Mouse (Mus musculus) erythroid progenitor cell, adult 5-6 weeks (primary cell): ENCODE results near the gene Rere. TPM values are rescaled to one million over a fixed set of nuclear protein-coding genes. Genes with fewer than 3 reads are reported as not detected.

Experiments used
- ATAC-seq: replicated peaks from 2 replicates; pipeline ENCODE4 v1.8.0; 2016; ENCODE audit warnings: moderate number of reproducible peaks, mild to moderate bottlenecking, moderate TSS enrichment, inconsistent platforms; ENCODE audit not compliant: poor library complexity, low FRiP score, severe bottlenecking
- total RNA-seq, 2 experiments: library from RNA; stranded (forward) in 1 of 2; stranded (reverse) in 1 of 2; fragments of 150-400 nt in 1 of 2; fragments of 186-747, 209-891 nt in 1 of 2; gene quantifications; 2 replicates each; pipeline versions ENCODE4 v1.2.3 to v1.2.4; 2015 to 2017; ENCODE audit warnings: low replicate concordance in 2 of 2

The Rere gene
- total RNA-seq, 2 experiments from 2014 or later: 5.5 to 31.0 TPM

GRCm38 (mm10) chr4:150659926-150660610, 378.6 kb downstream of the Rere start:
- no peak for ATAC-seq

DNA sequence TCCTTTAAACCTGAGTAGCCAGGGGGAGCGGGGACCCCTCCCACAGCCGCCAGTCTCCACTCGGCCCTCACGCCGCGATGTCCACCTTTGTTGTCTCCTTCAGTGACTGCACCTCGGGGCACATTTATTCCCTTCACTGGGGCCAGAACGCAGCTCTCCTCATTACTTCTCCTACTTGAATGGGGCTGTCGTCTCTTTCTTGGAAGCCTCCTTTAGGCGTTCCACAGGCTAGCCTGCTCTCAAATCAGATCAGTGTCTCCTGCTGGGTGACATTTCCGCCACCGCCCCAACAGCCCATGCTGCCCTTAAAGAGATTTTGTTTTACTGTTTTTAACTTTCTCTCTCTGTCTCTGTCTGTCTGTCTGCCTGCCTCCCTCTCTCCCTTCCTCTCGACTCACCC, 380.4 kb downstream of the Rere start:
- ATAC-seq: no peak

GRCm38 (mm10) chr4:150663192-150663591, 381.7 kb downstream of the Rere start:
- ATAC-seq: no peak

DNA sequence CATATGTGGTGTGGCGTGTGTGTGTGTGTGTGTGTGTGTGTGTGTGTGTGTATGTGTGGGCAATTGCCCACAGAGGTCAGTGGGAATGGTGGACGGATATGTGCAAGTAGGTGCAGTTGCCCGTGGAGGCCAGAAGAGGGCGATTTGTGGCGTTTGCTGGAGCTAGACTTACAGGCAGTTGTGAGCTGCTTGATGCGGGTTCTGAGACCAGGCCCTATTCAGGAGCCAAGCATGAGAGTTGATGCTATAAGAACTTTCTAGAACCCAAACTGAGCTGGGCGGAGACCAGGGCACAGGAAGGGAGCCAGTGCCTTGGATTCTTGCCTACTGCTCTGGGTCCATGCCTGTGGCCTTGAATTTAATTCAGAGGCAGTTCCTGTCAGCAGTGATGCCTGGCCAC, 383.3 kb downstream of the Rere start:
- no peak for ATAC-seq

GRCm38 (mm10) chr4:150665806-150666205, 384.4 kb downstream of the Rere start:
- ATAC-seq: no peak

Other genes with a start within 250 kb of the Rere start
- gene Gpr157, start 194.3 kb upstream of the Rere start, total RNA-seq (2015; ENCODE audit: low replicate concordance): 0.42 TPM in 1 of 2 replicates, not detected in the other
- gene Gpr157, start 194.3 kb upstream of the Rere start, total RNA-seq (2017; ENCODE audit: low replicate concordance): 0.51 and 0.83 TPM in 2 replicates
- not detected in 2 replicates for gene Slc2a5, start 162.4 kb upstream of the Rere start, total RNA-seq (2015; ENCODE audit: low replicate concordance)
- gene Slc2a5, start 162.4 kb upstream of the Rere start, total RNA-seq (2017; ENCODE audit: low replicate concordance): not detected in 2 replicates
- gene Slc2a7, start 132.7 kb upstream of the Rere start, total RNA-seq (2015; ENCODE audit: low replicate concordance): not detected in 2 replicates
- gene Slc2a7, start 132.7 kb upstream of the Rere start, total RNA-seq (2017; ENCODE audit: low replicate concordance): not detected in 2 replicates
- not detected in 2 replicates for gene Car6, start 80.3 kb upstream of the Rere start, total RNA-seq (2015; ENCODE audit: low replicate concordance)
- not detected in 2 replicates for gene Car6, start 80.3 kb upstream of the Rere start, total RNA-seq (2017; ENCODE audit: low replicate concordance)
- 79.6 and 121 TPM in 2 replicates for gene Eno1, start 44.9 kb upstream of the Rere start, total RNA-seq (2015; ENCODE audit: low replicate concordance)
- gene Eno1, start 44.9 kb upstream of the Rere start, total RNA-seq (2017; ENCODE audit: low replicate concordance): 21.2 and 44.2 TPM in 2 replicates